Mouse (Mus musculus) lung, adult 18-20 months (tissue): ENCODE data around the gene Rex1bd.
A peak's percentile ranks its signal among the peaks of the same experiment; 100 is the strongest.

Source experiments
- DNase-seq, 2 experiments: peaks; one replicate each; pipeline ENCODE4 v3.0.0; 2022; ENCODE audit warnings: mixed read lengths in 2 of 2

Gene Rex1bd

GRCm38 (mm10) chr8:70501820-70502529 lies 4.6 kb downstream of the Rex1bd start:
- DNase-seq: no peak

- peak in 1 of 2 experiments; percentile 59 for DNase-seq
Observed at GRCm38 (mm10) chr8:70500386-70501301, 5.9 kb downstream of the Rex1bd start.

- no peak for DNase-seq
Observed at GRCm38 (mm10) chr8:70495771-70496062, 10.8 kb downstream of the Rex1bd start.

- DNase-seq: no peak
Observed at GRCm38 (mm10) chr8:70495001-70495770, 11.4 kb downstream of the Rex1bd start.

- DNase-seq: no peak
Observed at GRCm38 (mm10) chr8:70494416-70494945, 12.1 kb downstream of the Rex1bd start.

GRCm38 (mm10) chr8:70493692-70494415 lies 12.7 kb downstream of the Rex1bd start:
- no peak for DNase-seq

- DNase-seq: no peak
Observed at GRCm38 (mm10) chr8:70492664-70493640, 13.6 kb downstream of the Rex1bd start, which contains the start of gene Crlf1. Gene Crlf1 (plus strand): TSS chr8:70493158.

GRCm38 (mm10) chr8:70490880-70491495 lies 15.6 kb downstream of the Rex1bd start:
- no peak for DNase-seq

GRCm38 (mm10) chr8:70490061-70490879 lies 16.3 kb downstream of the Rex1bd start:
- DNase-seq: peak in 1 of 2 experiments; percentile 57

GRCm38 (mm10) chr8:70489576-70489975 lies 17.0 kb downstream of the Rex1bd start:
- DNase-seq: no peak

- DNase-seq: no peak
Observed at GRCm38 (mm10) chr8:70488931-70489470, 17.6 kb downstream of the Rex1bd start.

- DNase-seq: peak; percentile 78 to 81
Observed at GRCm38 (mm10) chr8:70487993-70488796, 18.4 kb downstream of the Rex1bd start.

GRCm38 (mm10) chr8:70486941-70487520 lies 19.5 kb downstream of the Rex1bd start, which contains the start of gene Tmem59l:
Gene Tmem59l (minus strand): TSS chr8:70487358.
- no peak for DNase-seq

GRCm38 (mm10) chr8:70486191-70486681 lies 20.3 kb downstream of the Rex1bd start:
- DNase-seq: no peak

- peak; percentile 76 to 83 for DNase-seq
Observed at GRCm38 (mm10) chr8:70482943-70483342, 23.6 kb downstream of the Rex1bd start.

GRCm38 (mm10) chr8:70481908-70482307 lies 24.6 kb downstream of the Rex1bd start:
- DNase-seq: no peak

GRCm38 (mm10) chr8:70477269-70477982 lies 29.1 kb downstream of the Rex1bd start:
- peak in 1 of 2 experiments; percentile 53 for DNase-seq
